Mouse (Mus musculus) kidney, adult 2 months (tissue): ENCODE data around the gene Cadps. TPM values are rescaled to one million over a fixed set of nuclear protein-coding genes. Genes with fewer than 3 reads are reported as not detected.

ENCODE experiments used
- DNase-seq: peaks from one replicate; pipeline ENCODE4 v3.0.0; 2021
- H3K27ac ChIP-seq: fragments of 200-500 bp; 2 replicates; pipeline ENCODE4 v1.5.1; 2012; ENCODE audit warnings: low read depth, low read length, control low read depth, inconsistent platforms; ENCODE audit not compliant: insufficient read depth
- H3K27me3 ChIP-seq: fragments of 200-500 bp; replicated peaks from 2 replicates; pipeline ENCODE4 v1.6.1; 2012; ENCODE audit warnings: mild to moderate bottlenecking, moderate library complexity, low read length, inconsistent platforms; ENCODE audit not compliant: control insufficient read depth, insufficient read depth
- H3K36me3 ChIP-seq: fragments of 200-500 bp; 2 replicates; pipeline ENCODE4 v1.6.1; 2012; ENCODE audit warnings: mild to moderate bottlenecking, moderate library complexity, low read length, inconsistent platforms; ENCODE audit not compliant: control insufficient read depth, insufficient read depth
- H3K4me1 ChIP-seq: fragments of 200-500 bp; 2 replicates; pipeline ENCODE4 v1.6.1; 2011; ENCODE audit warnings: low read length; ENCODE audit not compliant: control insufficient read depth, insufficient read depth
- H3K4me3 ChIP-seq: fragments of 200-500 bp; 2 replicates; pipeline ENCODE4 v1.5.1; 2011; ENCODE audit warnings: mild to moderate bottlenecking, low read depth, low read length, control low read depth; ENCODE audit not compliant: insufficient read depth
- CTCF ChIP-seq: fragments of 200-500 bp; conservative IDR thresholded peaks from 2 replicates; pipeline ENCODE4 v1.5.1; 2011; ENCODE audit warnings: low read depth, mild to moderate bottlenecking, control low read depth, low read length, moderate library complexity, mixed read lengths; ENCODE audit not compliant: insufficient read depth, insufficient read length
- POLR2A ChIP-seq: fragments of 200-500 bp; IDR thresholded peaks from one replicate; pipeline ENCODE4 v1.6.1; 2011; ENCODE audit warnings: low read depth, low read length, control low read depth
- WGBS: fragments of 180-500 bp; shearing (Covaris S2); methylation state at CpG from one replicate; pipeline ENCODE4 v1.1.7; 2018; 5-methylcytosine and 5-hydroxymethylcytosine counted together
- polyA plus RNA-seq: library from polyadenylated mRNA; depleted of rRNA; stranded (reverse); fragments of >200 nt; gene quantifications from 2 replicates; pipeline ENCODE4 v1.2.3, GENCODE M21; 2012

The Cadps gene
- polyA plus RNA-seq, 1 experiment = 0.23 TPM

- Histone ChIP-seq H3K27me3 (no peaks in the 10 kb centered on the region), H3K27ac (no peak overlapping the region), H3K4me1 (no peaks in the 10 kb centered on the region), H3K36me3 (no peaks in the 10 kb centered on the region), H3K4me3 (no peak overlapping the region)
- TF ChIP-seq CTCF (no peak), POLR2A (no peak)
- WGBS = 49% methylated on average over 5 of the region's 5 CpGs
- no peak for DNase-seq
These were observed 271.9 kb downstream of the Cadps start for GRCm38 (mm10) chr14:12550931-12551330.

- Histone ChIP-seq H3K4me3 (no peak overlapping the region), H3K27me3 (no peaks in the 10 kb centered on the region), H3K27ac (no peak overlapping the region), H3K36me3 (no peaks in the 10 kb centered on the region), H3K4me1 (no peaks in the 10 kb centered on the region)
- DNase-seq = no peak
- TF ChIP-seq POLR2A = no peak
- no peak for TF ChIP-seq CTCF
These were observed 273.6 kb downstream of the Cadps start for GRCm38 (mm10) chr14:12549290-12549689.

GRCm38 (mm10) chr14:12547496-12547895, 275.4 kb downstream of the Cadps start:
- H3K27me3 ChIP-seq = no peaks in the 10 kb centered on the region
- 93% methylated on average over 4 of the region's 4 CpGs for WGBS

GRCm38 (mm10) chr14:12541733-12542132, 281.1 kb downstream of the Cadps start:
- no peaks in the 10 kb centered on the region for H3K4me1 ChIP-seq
- H3K27ac ChIP-seq = no peak overlapping the region
- no peak overlapping the region for H3K4me3 ChIP-seq
- no peak for DNase-seq
- H3K27me3 ChIP-seq = no peaks in the 10 kb centered on the region
- 53% methylated on average over 2 of the region's 2 CpGs for WGBS
- TF ChIP-seq CTCF = no peak
- TF ChIP-seq POLR2A = no peak
- no peaks in the 10 kb centered on the region for H3K36me3 ChIP-seq

More at GRCm38 (mm10) chr14:12547496-12547895, 275.4 kb downstream of the Cadps start:
- H3K4me1 ChIP-seq = no peaks in the 10 kb centered on the region
- TF ChIP-seq POLR2A (no peak), CTCF (no peak)
- H3K4me3 ChIP-seq = no peak overlapping the region
- H3K36me3 ChIP-seq = no peaks in the 10 kb centered on the region
- H3K27ac ChIP-seq = no peak overlapping the region
- no peak for DNase-seq

GRCm38 (mm10) chr14:12539071-12539470, 283.8 kb downstream of the Cadps start:
- TF ChIP-seq POLR2A (no peak), CTCF (no peak)
- no peak for DNase-seq
- Histone ChIP-seq H3K4me3 (no peak overlapping the region), H3K36me3 (no peaks in the 10 kb centered on the region), H3K4me1 (no peaks in the 10 kb centered on the region), H3K27ac (no peak overlapping the region), H3K27me3 (no peaks in the 10 kb centered on the region)
- 77% methylated on average over 5 of the region's 5 CpGs for WGBS

- no peaks in the 10 kb centered on the region for H3K27me3 ChIP-seq
- no peak overlapping the region for H3K27ac ChIP-seq
- peak; percentile 18 for DNase-seq
- H3K4me3 ChIP-seq = no peak overlapping the region
- H3K4me1 ChIP-seq = no peaks in the 10 kb centered on the region
- WGBS = 17% methylated on average over 1 of the region's 1 CpGs
- H3K36me3 ChIP-seq = no peaks in the 10 kb centered on the region
- no peak for TF ChIP-seq POLR2A
- peak; percentile 60 for TF ChIP-seq CTCF
These were observed 291.8 kb downstream of the Cadps start for GRCm38 (mm10) chr14:12531101-12531500.

GRCm38 (mm10) chr14:12530554-12530953, 292.3 kb downstream of the Cadps start:
- no peak overlapping the region for H3K27ac ChIP-seq
- no peaks in the 10 kb centered on the region for H3K27me3 ChIP-seq
- no peaks in the 10 kb centered on the region for H3K36me3 ChIP-seq
- DNase-seq = no peak
- 64% methylated on average over 3 of the region's 3 CpGs for WGBS
- H3K4me1 ChIP-seq = no peaks in the 10 kb centered on the region
- H3K4me3 ChIP-seq = no peak overlapping the region
- no peak for TF ChIP-seq POLR2A
- no peak for TF ChIP-seq CTCF

GRCm38 (mm10) chr14:12529961-12530542, 292.8 kb downstream of the Cadps start:
- DNase-seq = peak; percentile 45
- Histone ChIP-seq H3K27ac (no peak overlapping the region), H3K4me3 (no peak overlapping the region), H3K27me3 (no peaks in the 10 kb centered on the region), H3K4me1 (no peaks in the 10 kb centered on the region), H3K36me3 (no peaks in the 10 kb centered on the region)
- peak; percentile 64 for TF ChIP-seq CTCF
- no peak for TF ChIP-seq POLR2A
- WGBS = 12% methylated on average over 11 of the region's 11 CpGs
